Mouse (Mus musculus) embryo, embryonic 9.5 days (tissue): ENCODE measurements around the gene Usp12.
"Not testable (repeated sequence)": the region's sequence is repeated elsewhere in the genome, so short reads cannot be mapped to it uniquely, and the experiment has no call there.

Experiments used
- DNase-seq: peaks from one replicate; pipeline ENCODE4 v3.0.0-alpha.2; 2017; ENCODE audit errors: extremely low spot score

Gene Usp12

DNA sequence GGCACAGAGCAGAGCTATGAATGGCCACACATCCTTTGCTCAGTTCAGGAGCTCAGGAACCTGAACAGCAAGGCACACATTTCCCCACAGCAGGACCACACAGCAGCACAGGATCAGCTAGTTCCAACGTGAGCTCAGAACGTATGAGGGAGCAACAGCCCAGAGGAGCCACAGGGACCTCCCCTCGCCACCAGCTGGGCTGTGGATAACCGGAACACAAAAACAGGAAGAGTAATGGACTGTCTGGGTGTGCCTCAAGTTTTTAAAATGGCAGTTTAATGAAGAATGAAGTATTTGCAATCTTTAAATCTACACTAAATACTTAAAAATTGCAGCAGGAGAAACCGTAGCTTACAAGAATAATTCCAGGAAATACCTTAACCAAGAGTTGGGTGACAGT, 44.9 kb downstream of the Usp12 start:
- no peak for DNase-seq

GRCm38 (mm10) chr5:146736970-146737495, 57.8 kb downstream of the Usp12 start:
- DNase-seq: no peak

DNA sequence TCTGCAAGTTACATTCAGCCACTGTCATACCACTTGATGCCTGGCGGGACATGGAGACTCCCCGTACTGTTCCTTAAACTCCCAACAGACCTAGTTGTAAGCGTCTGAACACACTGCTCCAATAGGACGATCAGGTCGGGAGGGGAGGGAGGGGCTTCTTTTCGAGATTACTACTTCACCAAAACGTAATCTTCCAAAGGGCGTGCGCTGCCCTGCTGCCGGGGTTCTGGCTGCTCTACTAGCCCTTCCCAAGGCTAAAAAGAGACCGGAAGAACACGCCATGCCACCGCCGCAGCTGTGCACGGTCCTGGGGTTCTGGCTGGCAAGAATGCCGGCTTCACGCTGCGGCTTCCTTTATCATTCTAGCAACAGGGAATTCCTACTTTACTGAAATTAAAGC, 58.5 kb downstream of the Usp12 start:
- DNase-seq: no peak

DNA sequence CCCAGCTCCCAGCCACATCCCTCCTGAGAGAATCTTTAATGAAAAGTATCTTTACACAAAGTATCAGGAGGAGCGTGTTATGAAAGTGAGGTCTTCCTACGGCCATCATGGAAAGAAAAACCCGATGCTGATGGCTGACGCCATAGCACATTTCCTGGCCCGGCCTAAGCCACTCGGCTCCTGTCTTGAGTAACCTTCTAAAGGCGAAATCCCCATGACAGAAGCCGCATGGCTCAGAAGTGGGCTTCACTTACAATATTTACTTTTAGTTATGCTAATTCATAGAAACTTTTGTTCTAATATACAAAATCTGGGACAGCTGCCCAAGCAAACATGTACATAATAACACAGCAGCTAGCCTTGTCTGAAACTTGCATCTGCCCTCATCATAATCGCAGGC, 59.8 kb downstream of the Usp12 start:
- not testable (repeated sequence) for DNase-seq

- no peak for DNase-seq
Observed at GRCm38 (mm10) chr5:146733888-146734640, 60.7 kb downstream of the Usp12 start.

GRCm38 (mm10) chr5:146733372-146733771, 61.4 kb downstream of the Usp12 start:
- no peak for DNase-seq

- no peak for DNase-seq
Observed at GRCm38 (mm10) chr5:146727006-146727405, 67.8 kb downstream of the Usp12 start.

DNA sequence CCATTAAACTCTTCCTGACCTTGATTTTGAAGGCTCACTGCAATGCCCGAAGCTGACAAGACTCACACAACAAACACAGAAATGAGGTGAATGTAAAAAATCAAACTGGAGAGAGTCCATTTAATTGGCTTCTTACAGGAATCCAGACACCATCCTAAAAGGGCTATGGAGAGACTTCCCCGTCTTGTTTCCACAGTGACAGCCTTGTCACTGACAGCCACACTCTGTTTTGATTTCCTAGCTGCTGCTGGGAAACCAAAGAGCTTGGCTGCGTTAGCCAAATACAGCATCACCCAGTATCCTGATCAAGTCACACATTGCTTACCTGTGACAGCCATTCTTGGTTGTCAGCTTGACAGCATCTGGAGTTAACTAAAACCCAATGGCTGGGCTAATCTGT, 69.8 kb downstream of the Usp12 start:
- DNase-seq: no peak

DNA sequence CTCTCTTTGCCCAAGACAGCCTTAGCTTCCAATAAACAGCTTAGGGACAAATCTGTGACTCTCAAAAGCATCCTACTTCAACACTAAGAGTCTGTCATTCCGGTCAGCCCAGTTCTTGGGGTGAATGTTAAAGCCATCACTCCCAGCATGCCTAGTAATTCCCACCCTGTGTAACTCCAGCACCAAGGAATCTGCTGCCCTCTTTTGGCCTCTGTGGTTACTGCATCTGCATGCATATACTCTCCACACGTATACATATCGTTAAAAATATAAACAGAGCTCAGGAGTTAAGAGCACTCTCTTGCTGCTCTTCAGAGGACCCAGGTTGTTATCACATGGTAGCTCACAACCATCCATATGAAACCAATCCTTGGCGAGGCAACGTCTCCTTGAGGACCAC, 71.4 kb downstream of the Usp12 start:
- no peak for DNase-seq

GRCm38 (mm10) chr5:146722226-146722625, 72.6 kb downstream of the Usp12 start:
- DNase-seq: no peak

GRCm38 (mm10) chr5:146719584-146720356, 75.0 kb downstream of the Usp12 start:
- DNase-seq: no peak

DNA sequence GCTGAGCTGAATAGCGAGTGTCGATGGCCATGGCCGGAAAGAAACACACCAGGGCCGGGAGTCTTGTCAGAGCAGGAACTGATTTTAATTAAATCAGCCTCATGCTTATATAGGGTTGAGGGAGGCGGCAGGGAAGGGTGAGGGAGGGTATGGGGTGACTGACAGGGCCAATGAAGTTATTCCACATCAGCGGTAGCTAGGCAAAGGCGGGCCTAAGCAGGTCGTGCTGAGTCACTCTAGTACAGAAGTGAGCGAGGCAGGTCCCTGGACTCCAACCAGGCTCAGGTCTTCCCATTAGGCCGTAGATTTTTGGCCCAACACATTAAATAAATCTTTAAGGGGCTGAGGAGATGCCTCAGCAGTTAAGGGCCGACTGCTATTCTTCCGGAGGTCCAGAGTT, 81.0 kb downstream of the Usp12 start:
- DNase-seq: no peak

DNA sequence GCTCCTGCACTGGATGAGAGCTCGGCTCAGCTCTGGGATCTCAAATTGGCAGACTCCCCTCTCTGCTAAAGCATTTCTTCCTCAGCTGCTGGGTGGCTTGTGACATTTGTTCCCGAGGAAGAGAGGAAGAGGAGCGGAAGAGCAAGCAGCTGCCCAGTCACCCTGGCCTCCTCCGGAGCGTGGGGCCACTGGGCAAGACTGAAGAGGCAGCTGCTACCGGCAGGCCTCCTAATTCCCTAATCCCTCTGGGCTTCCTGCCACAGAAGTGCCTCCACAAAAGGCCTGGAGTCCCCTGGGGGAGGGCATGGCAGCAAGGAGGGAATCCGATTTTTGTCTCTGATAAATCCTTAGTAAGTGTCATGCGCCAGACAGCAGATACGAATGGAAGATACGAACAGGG, 81.7 kb downstream of the Usp12 start:
- no peak for DNase-seq

DNA sequence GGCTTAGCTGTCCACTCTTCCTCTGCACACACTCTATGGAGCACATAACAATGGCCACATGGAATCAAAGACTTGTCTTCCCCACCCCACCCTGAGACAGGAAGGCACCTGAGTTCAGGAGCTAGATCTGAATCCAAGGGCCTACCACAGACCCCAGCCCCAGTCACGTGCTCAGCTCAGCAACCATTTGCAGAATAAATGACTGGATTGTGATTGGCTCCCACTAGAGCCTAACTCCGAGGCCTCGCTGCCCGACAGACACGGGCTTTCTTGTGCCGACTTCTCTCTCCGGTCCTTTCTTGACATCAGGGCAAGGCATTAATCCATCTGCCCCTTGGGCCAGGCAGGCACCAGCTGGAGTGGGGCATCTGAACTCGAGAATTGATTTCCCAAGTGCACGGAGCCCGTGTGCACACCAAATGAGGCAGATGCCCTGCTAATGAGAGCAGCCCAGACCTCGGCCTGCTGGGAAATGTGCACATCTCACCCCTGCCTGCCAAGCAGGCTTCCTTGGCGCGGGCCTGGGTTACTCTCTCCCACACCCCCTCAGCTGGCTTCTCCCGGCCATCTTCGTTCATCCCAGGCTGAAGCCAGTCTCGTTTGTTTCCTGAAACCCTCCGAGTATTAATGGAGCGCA, 82.4 kb downstream of the Usp12 start:
- DNase-seq: no peak

GRCm38 (mm10) chr5:146709361-146709760, 85.4 kb downstream of the Usp12 start:
- DNase-seq: no peak

GRCm38 (mm10) chr5:146705815-146706408, 88.9 kb downstream of the Usp12 start:
- peak; percentile 86 for DNase-seq

- DNase-seq: no peak
Observed at GRCm38 (mm10) chr5:146705411-146705810, 89.4 kb downstream of the Usp12 start.

DNA sequence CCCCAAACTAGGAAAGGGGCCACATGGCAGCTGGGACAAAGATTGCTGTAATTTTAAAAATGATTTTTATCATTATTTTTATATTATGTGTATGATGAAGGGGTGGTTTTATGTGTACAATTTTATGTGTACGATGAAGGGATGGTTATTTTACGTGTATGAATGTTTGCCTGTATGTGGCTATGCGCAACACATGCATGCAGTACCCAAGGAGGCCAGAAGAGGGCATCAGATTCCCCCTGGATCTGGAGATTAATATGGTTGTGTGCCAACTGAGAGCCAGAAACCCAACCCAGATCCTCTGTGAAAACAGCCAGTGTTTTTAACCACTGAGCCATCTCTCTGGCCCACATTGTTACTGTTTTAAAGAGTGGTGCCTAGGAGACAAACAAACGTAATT, 90.6 kb downstream of the Usp12 start:
- no peak for DNase-seq

DNA sequence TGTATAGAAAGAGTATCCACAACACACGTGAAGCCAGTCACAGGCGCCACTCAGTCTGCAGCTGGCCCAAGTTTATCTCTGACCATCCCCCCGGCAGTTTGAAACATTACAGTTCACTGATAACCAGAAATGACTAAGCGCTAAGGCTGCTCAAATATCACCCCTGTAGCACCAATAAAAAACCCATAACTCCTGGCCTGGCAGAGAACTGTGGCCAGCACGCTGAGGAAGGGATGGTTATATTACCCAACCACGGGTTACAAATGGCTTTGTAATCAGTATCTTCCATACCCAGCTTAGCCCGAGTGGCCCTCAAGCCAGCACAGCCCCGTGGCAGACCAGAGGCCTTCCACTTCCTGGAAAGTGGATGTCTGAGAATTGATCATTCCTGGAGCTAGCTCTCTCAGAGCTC, 91.1 kb downstream of the Usp12 start:
- no peak for DNase-seq

GRCm38 (mm10) chr5:146700099-146700498, 94.7 kb downstream of the Usp12 start:
- DNase-seq: no peak

GRCm38 (mm10) chr5:146699433-146700019, 95.3 kb downstream of the Usp12 start:
- DNase-seq: no peak

GRCm38 (mm10) chr5:146695543-146695942, 99.3 kb downstream of the Usp12 start:
- DNase-seq: no peak
